Mouse (Mus musculus) heart, embryonic 15.5 days (tissue): ENCODE results near the gene Fmo6. TPM values are rescaled to one million over a fixed set of nuclear protein-coding genes. Genes with fewer than 3 reads are reported as not detected.

ENCODE experiments used
- ATAC-seq: fragments of 200-750 bp; cut with Nextera tagmentation; replicated peaks from 2 replicates; pipeline ENCODE4 v1.8.0; 2017; ENCODE audit warnings: low read depth, moderate TSS enrichment; ENCODE audit not compliant: insufficient number of reproducible peaks, insufficient read depth, low FRiP score
- H3K27ac ChIP-seq: fragments of 300-500 bp; sonication (generic); 2 replicates; pipeline ENCODE4 v1.5.1; 2015; ENCODE audit warnings: mild to moderate bottlenecking, inconsistent platforms
- H3K27me3 ChIP-seq: fragments of 300-500 bp; sonication (generic); 2 replicates; pipeline ENCODE4 v1.6.1; 2015; ENCODE audit warnings: inconsistent platforms
- H3K36me3 ChIP-seq: fragments of 300-500 bp; sonication (generic); 2 replicates; pipeline ENCODE4 v1.6.1; 2015; ENCODE audit warnings: mild to moderate bottlenecking, inconsistent platforms
- H3K4me1 ChIP-seq: fragments of 300-500 bp; sonication (generic); replicated peaks from 2 replicates; pipeline ENCODE4 v1.6.1; 2015; ENCODE audit warnings: inconsistent platforms
- H3K4me2 ChIP-seq: fragments of 300-500 bp; sonication (generic); 2 replicates; pipeline ENCODE4 v1.6.1; 2015; ENCODE audit warnings: inconsistent platforms, mild to moderate bottlenecking, moderate library complexity
- H3K4me3 ChIP-seq: fragments of 300-500 bp; sonication (generic); 2 replicates; pipeline ENCODE4 v1.5.1; 2015; ENCODE audit warnings: mild to moderate bottlenecking, inconsistent platforms
- H3K9ac ChIP-seq: fragments of 300-500 bp; sonication (generic); 2 replicates; pipeline ENCODE4 v1.6.1; 2015; ENCODE audit warnings: mild to moderate bottlenecking, inconsistent platforms
- H3K9me3 ChIP-seq: fragments of 300-500 bp; sonication (generic); replicated peaks from 2 replicates; pipeline ENCODE4 v1.6.1; 2016; ENCODE audit warnings: inconsistent platforms
- WGBS: fragments of 180-500 bp; shearing (Covaris S2); methylation state at CpG from one replicate; pipeline ENCODE4 v1.1.7; 2015; ENCODE audit warnings: mixed read lengths; 5-methylcytosine and 5-hydroxymethylcytosine counted together
- polyA plus RNA-seq: library from polyadenylated mRNA; unstranded; fragments of >200 nt; fragmentation: Nextera tagmentation; extraction: Ambion mirVana; gene quantifications from 2 replicates; pipeline ENCODE4 v1.2.1, GENCODE M21; 2015

Gene Fmo6
- polyA plus RNA-seq: 0.11 TPM in 1 of 2 replicates, not detected in the other

DNA sequence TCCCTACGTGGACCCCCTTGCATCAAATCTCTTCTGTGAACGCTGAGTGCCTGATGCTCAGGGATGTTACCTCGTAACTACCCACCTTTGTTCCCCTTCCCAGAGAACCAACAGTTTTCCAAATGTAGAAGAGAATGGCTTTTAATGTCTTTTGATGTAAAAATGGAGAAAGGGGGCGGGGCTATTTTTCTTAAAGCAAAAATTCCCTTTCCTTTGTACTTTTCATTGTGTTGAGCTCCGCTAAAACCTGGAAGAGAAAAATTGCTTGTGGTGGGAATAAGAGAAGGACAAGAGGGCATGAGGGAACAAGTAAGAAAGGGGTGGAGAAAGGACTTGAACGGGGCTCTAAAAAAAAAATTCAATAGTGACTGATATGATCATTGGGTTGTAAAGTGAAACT lies at the start of gene Fmo6:
TSS of gene Fmo6 (minus strand) at position 101 of the 400 bp plus-strand sequence.
- Histone ChIP-seq H3K4me2 (no peak within 1 kb of the TSS), H3K4me3 (no peak within 1 kb of the TSS), H3K4me1 (no peaks in the 10 kb centered on the region), H3K36me3 (no peaks in the 10 kb centered on the region), H3K9me3 (no peaks in the 10 kb centered on the region), H3K9ac (no peak within 1 kb of the TSS), H3K27ac (peak within 1 kb of the TSS; percentile 17), H3K27me3 (no peaks in the 10 kb centered on the region)
- no peak for ATAC-seq
- 82% methylated on average over 6 of the region's 6 CpGs for WGBS

GRCm38 (mm10) chr1:162986777-162987176 lies 49.5 kb upstream of the Fmo6 start:
- H3K9me3 ChIP-seq: no peaks in the 10 kb centered on the region
- H3K4me2 ChIP-seq: no peak overlapping the region
- no peaks in the 10 kb centered on the region for H3K4me1 ChIP-seq
- no peaks in the 10 kb centered on the region for H3K36me3 ChIP-seq
- no peak for ATAC-seq
- WGBS: 75% methylated on average over 1 of the region's 1 CpGs
- no peak overlapping the region for H3K27ac ChIP-seq
- H3K9ac ChIP-seq: no peak overlapping the region
- H3K4me3 ChIP-seq: no peak overlapping the region
- H3K27me3 ChIP-seq: no peaks in the 10 kb centered on the region

DNA sequence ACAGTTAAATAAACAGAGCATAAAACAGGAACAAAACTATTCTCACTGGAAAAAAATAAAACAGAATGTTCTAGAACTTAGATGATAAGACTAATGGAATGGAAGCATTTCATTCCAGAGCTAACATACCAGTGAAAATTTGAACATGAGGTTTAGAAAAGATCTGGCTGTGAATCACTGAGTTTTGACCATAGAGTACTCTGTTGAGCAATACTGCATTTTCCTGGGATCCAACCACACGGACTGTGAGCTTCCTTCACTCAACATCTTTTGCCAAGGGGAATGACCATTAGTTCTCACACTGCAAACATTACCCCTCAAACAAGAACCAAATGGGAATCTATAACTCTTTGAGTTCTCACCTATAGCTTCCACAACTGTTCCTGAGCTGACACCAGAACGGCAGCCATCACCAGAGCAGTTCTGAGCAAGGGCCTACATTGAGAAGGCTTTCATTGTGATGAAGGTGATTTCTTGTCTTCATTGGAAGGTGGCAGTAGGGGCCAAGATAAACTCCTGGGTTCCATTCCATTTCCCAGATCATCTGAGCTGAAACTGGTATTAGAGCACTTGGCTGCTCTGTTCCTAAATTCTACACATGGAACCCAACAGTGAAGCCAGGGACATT lies 48.9 kb upstream of the Fmo6 start:
- no peak overlapping the region for H3K27ac ChIP-seq
- H3K9ac ChIP-seq: no peak overlapping the region
- no peaks in the 10 kb centered on the region for H3K4me1 ChIP-seq
- WGBS: 71% methylated on average over 2 of the region's 2 CpGs
- no peaks in the 10 kb centered on the region for H3K27me3 ChIP-seq
- H3K36me3 ChIP-seq: no peaks in the 10 kb centered on the region
- no peak overlapping the region for H3K4me2 ChIP-seq
- ATAC-seq: no peak
- no peak overlapping the region for H3K4me3 ChIP-seq
- no peaks in the 10 kb centered on the region for H3K9me3 ChIP-seq

DNA sequence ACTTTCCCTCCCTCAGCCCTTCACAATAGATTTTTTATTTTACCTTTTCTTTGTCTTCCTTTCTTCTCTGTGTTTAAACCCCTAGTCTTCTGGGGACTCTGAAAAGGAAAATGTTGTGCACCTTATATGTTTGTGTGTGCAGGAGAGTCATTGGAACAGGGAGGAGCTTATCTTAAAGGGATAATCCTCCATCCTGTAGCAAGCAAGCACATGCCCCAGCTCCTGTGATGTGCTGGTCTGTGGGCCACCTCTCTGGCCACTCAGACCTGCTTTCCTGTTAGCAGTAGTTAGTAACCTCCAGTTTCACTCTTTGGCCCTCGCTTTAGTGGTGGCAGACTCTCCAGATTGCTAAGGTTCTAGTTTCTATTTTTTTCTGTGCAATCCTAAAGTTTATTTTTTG lies 47.1 kb upstream of the Fmo6 start, which contains the start of gene Fmo3:
TSS of gene Fmo3 (minus strand) at position 101 of the 400 bp plus-strand sequence.
- ATAC-seq: no peak

GRCm38 (mm10) chr1:162963556-162963955 lies 26.2 kb upstream of the Fmo6 start:
- Histone ChIP-seq H3K4me1 (no peaks in the 10 kb centered on the region), H3K9me3 (no peaks in the 10 kb centered on the region), H3K27ac (no peak overlapping the region), H3K4me2 (no peak overlapping the region), H3K36me3 (no peaks in the 10 kb centered on the region), H3K4me3 (no peak overlapping the region), H3K27me3 (no peaks in the 10 kb centered on the region), H3K9ac (no peak overlapping the region)
- no peak for ATAC-seq
- 65% methylated on average over 2 of the region's 2 CpGs for WGBS

More for the DNA sequence above, 47.1 kb upstream of the Fmo6 start, which contains the start of gene Fmo3:
- no peak within 1 kb of the TSS for H3K9ac ChIP-seq
- H3K36me3 ChIP-seq: no peaks in the 10 kb centered on the region
- H3K9me3 ChIP-seq: no peaks in the 10 kb centered on the region
- H3K4me3 ChIP-seq: no peak within 1 kb of the TSS
- H3K4me2 ChIP-seq: no peak within 1 kb of the TSS
- no peaks in the 10 kb centered on the region for H3K4me1 ChIP-seq
- no peaks in the 10 kb centered on the region for H3K27me3 ChIP-seq
- no peak within 1 kb of the TSS for H3K27ac ChIP-seq
- WGBS: 42% methylated on average over 1 of the region's 1 CpGs

DNA sequence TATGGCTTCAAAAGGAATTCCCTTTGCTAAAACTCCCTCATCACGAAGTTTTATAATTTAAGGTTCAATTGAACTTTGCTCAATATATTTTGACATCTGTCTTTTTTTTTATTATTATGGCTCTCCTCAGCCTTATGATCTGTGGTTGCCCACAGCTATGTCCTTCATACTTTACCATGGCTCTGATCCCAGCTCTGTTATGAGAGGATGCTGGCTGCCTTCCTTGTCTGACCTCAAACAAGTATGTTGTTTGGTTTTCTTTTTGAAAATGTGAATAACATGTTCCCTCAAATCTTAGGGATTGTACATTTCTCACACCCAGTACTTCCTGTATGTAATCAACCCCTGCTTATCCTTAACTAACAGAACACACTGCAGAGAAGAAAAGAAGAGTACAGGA lies 20.1 kb upstream of the Fmo6 start:
- Histone ChIP-seq H3K27ac (no peak overlapping the region), H3K9ac (no peak overlapping the region), H3K9me3 (no peaks in the 10 kb centered on the region), H3K4me2 (no peak overlapping the region), H3K36me3 (no peaks in the 10 kb centered on the region), H3K4me1 (no peaks in the 10 kb centered on the region), H3K27me3 (no peaks in the 10 kb centered on the region), H3K4me3 (no peak overlapping the region)
- no peak for ATAC-seq
- 60% methylated on average over 1 of the region's 1 CpGs for WGBS

- no peak for ATAC-seq
- Histone ChIP-seq H3K27ac (no peak overlapping the region), H3K27me3 (no peaks in the 10 kb centered on the region), H3K4me2 (no peak overlapping the region), H3K36me3 (no peaks in the 10 kb centered on the region), H3K4me3 (no peak overlapping the region), H3K9ac (no peak overlapping the region), H3K9me3 (no peaks in the 10 kb centered on the region), H3K4me1 (no peaks in the 10 kb centered on the region)
- WGBS: 42% methylated on average over 2 of the region's 2 CpGs
These were observed 15.8 kb upstream of the Fmo6 start for GRCm38 (mm10) chr1:162953079-162953478.

- no peaks in the 10 kb centered on the region for H3K36me3 ChIP-seq
- WGBS: 88% methylated on average over 1 of the region's 1 CpGs
- no peak for ATAC-seq
These were observed 12.4 kb upstream of the Fmo6 start for GRCm38 (mm10) chr1:162949763-162950162.

GRCm38 (mm10) chr1:162947934-162948333 lies 10.6 kb upstream of the Fmo6 start:
- 91% methylated on average over 6 of the region's 6 CpGs for WGBS
- no peak overlapping the region for H3K9ac ChIP-seq
- no peaks in the 10 kb centered on the region for H3K4me1 ChIP-seq
- no peaks in the 10 kb centered on the region for H3K9me3 ChIP-seq
- no peak for ATAC-seq
- H3K27ac ChIP-seq: no peak overlapping the region
- no peak overlapping the region for H3K4me2 ChIP-seq
- no peaks in the 10 kb centered on the region for H3K27me3 ChIP-seq
- no peaks in the 10 kb centered on the region for H3K36me3 ChIP-seq
- no peak overlapping the region for H3K4me3 ChIP-seq

More at GRCm38 (mm10) chr1:162949763-162950162, 12.4 kb upstream of the Fmo6 start:
- H3K4me3 ChIP-seq: no peak overlapping the region
- H3K27ac ChIP-seq: no peak overlapping the region
- no peak overlapping the region for H3K4me2 ChIP-seq
- H3K4me1 ChIP-seq: no peaks in the 10 kb centered on the region
- no peaks in the 10 kb centered on the region for H3K27me3 ChIP-seq
- H3K9me3 ChIP-seq: no peaks in the 10 kb centered on the region
- no peak overlapping the region for H3K9ac ChIP-seq

DNA sequence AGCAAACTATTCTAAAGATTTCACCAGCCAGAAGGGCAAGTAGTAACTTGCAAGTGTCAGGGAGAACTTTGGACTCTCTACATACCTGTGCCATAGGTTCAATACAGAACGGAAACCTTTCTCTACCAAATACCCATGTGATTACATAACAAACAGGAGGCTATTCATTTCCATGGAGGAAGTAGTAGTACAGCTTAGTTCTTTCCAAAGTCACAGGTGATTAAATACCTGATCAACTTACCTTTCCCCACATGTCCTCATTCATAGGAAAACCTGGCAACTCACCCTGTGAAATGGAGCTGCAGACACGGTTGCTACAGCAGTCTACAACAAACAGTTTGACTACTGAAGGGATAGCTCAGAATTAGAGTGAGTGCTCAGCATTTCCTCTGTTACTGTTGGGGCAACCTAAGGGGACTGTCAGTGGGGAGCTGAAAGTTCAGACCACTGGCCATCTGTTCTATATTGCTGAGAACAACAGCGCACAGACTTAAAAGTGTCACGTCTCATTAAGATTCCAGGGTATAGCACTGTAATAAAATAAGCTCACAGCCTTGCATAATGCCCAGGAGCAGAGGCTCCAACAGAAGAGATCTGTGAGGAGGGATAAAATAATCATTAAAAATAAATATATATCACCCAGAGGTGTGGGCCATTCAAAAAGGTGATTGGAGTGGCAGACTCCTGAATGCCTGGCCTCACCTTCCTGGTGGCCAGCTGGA lies 9.7 kb upstream of the Fmo6 start:
- no peak overlapping the region for H3K9ac ChIP-seq
- no peaks in the 10 kb centered on the region for H3K27me3 ChIP-seq
- WGBS: 77% methylated on average over 4 of the region's 4 CpGs
- no peak overlapping the region for H3K27ac ChIP-seq
- no peaks in the 10 kb centered on the region for H3K4me1 ChIP-seq
- H3K9me3 ChIP-seq: no peaks in the 10 kb centered on the region
- no peak overlapping the region for H3K4me3 ChIP-seq
- no peaks in the 10 kb centered on the region for H3K36me3 ChIP-seq
- ATAC-seq: no peak
- no peak overlapping the region for H3K4me2 ChIP-seq

- 54% methylated on average over 6 of the region's 6 CpGs for WGBS
- no peak overlapping the region for H3K27ac ChIP-seq
These were observed 6.4 kb upstream of the Fmo6 start for GRCm38 (mm10) chr1:162943700-162944099.

More at GRCm38 (mm10) chr1:162943700-162944099, 6.4 kb upstream of the Fmo6 start:
- H3K4me1 ChIP-seq: no peaks in the 10 kb centered on the region
- no peak overlapping the region for H3K4me2 ChIP-seq
- no peaks in the 10 kb centered on the region for H3K36me3 ChIP-seq
- H3K27me3 ChIP-seq: no peaks in the 10 kb centered on the region
- H3K9me3 ChIP-seq: no peaks in the 10 kb centered on the region
- no peak for ATAC-seq
- no peak overlapping the region for H3K4me3 ChIP-seq
- no peak overlapping the region for H3K9ac ChIP-seq
